Mouse (Mus musculus) frontal cortex, postnatal 36 days (tissue): ENCODE results near the gene Trim29.

Experiments used
- DNase-seq, 2 experiments: peaks; one replicate each; pipeline ENCODE4 v3.0.0; 2022; ENCODE audit warnings: low spot score in 2 of 2

Trim29 gene

GRCm38 (mm10) chr9:43313805-43314204 is 3.2 kb downstream of the Trim29 start:
- no peak for DNase-seq

GRCm38 (mm10) chr9:43315320-43315950 is 4.8 kb downstream of the Trim29 start:
- DNase-seq, result no peak

- DNase-seq, result no peak
Measured at GRCm38 (mm10) chr9:43316466-43316865, 5.8 kb downstream of the Trim29 start.

GRCm38 (mm10) chr9:43318661-43319060 is 8.0 kb downstream of the Trim29 start:
- no peak for DNase-seq

- no peak for DNase-seq
Measured at GRCm38 (mm10) chr9:43321951-43322350, 11.3 kb downstream of the Trim29 start.

- no peak for DNase-seq
Measured at GRCm38 (mm10) chr9:43322666-43323065, 12.0 kb downstream of the Trim29 start.

- DNase-seq, result no peak
Measured at GRCm38 (mm10) chr9:43325486-43325885, 14.8 kb downstream of the Trim29 start.

- DNase-seq, result no peak
Measured at GRCm38 (mm10) chr9:43326015-43326631, 15.5 kb downstream of the Trim29 start.

GRCm38 (mm10) chr9:43327182-43328129 is 16.8 kb downstream of the Trim29 start:
- DNase-seq, result peak; percentile 13 to 16

GRCm38 (mm10) chr9:43330426-43330825 is 19.8 kb downstream of the Trim29 start:
- DNase-seq, result peak in 1 of 2 experiments; percentile 23

GRCm38 (mm10) chr9:43331476-43332471 is 21.1 kb downstream of the Trim29 start:
- peak; percentile 42 to 58 for DNase-seq

GRCm38 (mm10) chr9:43334476-43334875 is 23.8 kb downstream of the Trim29 start:
- no peak for DNase-seq

GRCm38 (mm10) chr9:43337636-43338035 is 27.0 kb downstream of the Trim29 start:
- no peak for DNase-seq

GRCm38 (mm10) chr9:43338067-43338466 is 27.4 kb downstream of the Trim29 start:
- DNase-seq, result no peak

- peak; percentile 82 to 86 for DNase-seq
Measured at GRCm38 (mm10) chr9:43339614-43340020, 29.0 kb downstream of the Trim29 start.

- no peak for DNase-seq
Measured at GRCm38 (mm10) chr9:43350089-43350488, 39.4 kb downstream of the Trim29 start.

GRCm38 (mm10) chr9:43351015-43351414 is 40.4 kb downstream of the Trim29 start:
- DNase-seq, result no peak

- DNase-seq, result no peak
Measured at GRCm38 (mm10) chr9:43357011-43357410, 46.4 kb downstream of the Trim29 start.

GRCm38 (mm10) chr9:43358591-43359323 is 48.1 kb downstream of the Trim29 start:
- no peak for DNase-seq

- DNase-seq, result no peak
Measured at GRCm38 (mm10) chr9:43368781-43369180, 58.1 kb downstream of the Trim29 start.
